Mouse (Mus musculus) kidney, adult 9 months (tissue): ENCODE measurements around the gene Cisd3.
A peak's percentile ranks its signal among the peaks of the same experiment; 100 is the strongest.
"Not testable (repeated sequence)": the region's sequence is repeated elsewhere in the genome, so short reads cannot be mapped to it uniquely, and the experiment has no call there.

ENCODE experiments used
- DNase-seq: peaks from one replicate; pipeline ENCODE4 v3.0.0; 2022

Cisd3 gene

GRCm38 (mm10) chr11:97689861-97690260 lies 4.2 kb downstream of the Cisd3 start:
- peak; percentile 52 for DNase-seq

GRCm38 (mm10) chr11:97694435-97694834 lies 8.8 kb downstream of the Cisd3 start:
- DNase-seq, result no peak

- peak; percentile 66 for DNase-seq
Measured at GRCm38 (mm10) chr11:97694921-97695711, 9.5 kb downstream of the Cisd3 start.

- DNase-seq, result no peak
Measured at GRCm38 (mm10) chr11:97695712-97696401, 10.2 kb downstream of the Cisd3 start.

GRCm38 (mm10) chr11:97696669-97697068 lies 11.0 kb downstream of the Cisd3 start:
- no peak for DNase-seq

- no peak for DNase-seq
Measured at GRCm38 (mm10) chr11:97697199-97697890, 11.7 kb downstream of the Cisd3 start.

GRCm38 (mm10) chr11:97697891-97698529 lies 12.4 kb downstream of the Cisd3 start:
- peak; percentile 28 for DNase-seq

GRCm38 (mm10) chr11:97698741-97699611 lies 13.3 kb downstream of the Cisd3 start:
- peak; percentile 74 for DNase-seq

GRCm38 (mm10) chr11:97699626-97700002 lies 14.0 kb downstream of the Cisd3 start:
- DNase-seq, result peak; percentile 94

GRCm38 (mm10) chr11:97700003-97700745 lies 14.5 kb downstream of the Cisd3 start, which contains the start of gene Pcgf2:
Gene Pcgf2, minus strand, starts transcription at chr11:97700497.
- DNase-seq, result peak; percentile 76

- DNase-seq, result peak; percentile 49
Measured at GRCm38 (mm10) chr11:97700746-97701580, 15.3 kb downstream of the Cisd3 start.

GRCm38 (mm10) chr11:97701581-97702392 lies 16.2 kb downstream of the Cisd3 start:
- peak; percentile 42 for DNase-seq

GRCm38 (mm10) chr11:97702393-97702745 lies 16.7 kb downstream of the Cisd3 start:
- peak; percentile 89 for DNase-seq

- peak; percentile 100 for DNase-seq
Measured at GRCm38 (mm10) chr11:97703039-97703826, 17.6 kb downstream of the Cisd3 start, which contains the start of gene Psmb3. Gene Psmb3, plus strand, starts transcription at chr11:97703399.

GRCm38 (mm10) chr11:97710067-97710466 lies 24.4 kb downstream of the Cisd3 start:
- DNase-seq, result not testable (repeated sequence)

GRCm38 (mm10) chr11:97711200-97711900 lies 25.7 kb downstream of the Cisd3 start:
- peak; percentile 42 for DNase-seq

- no peak for DNase-seq
Measured at GRCm38 (mm10) chr11:97712286-97712685, 26.7 kb downstream of the Cisd3 start.

GRCm38 (mm10) chr11:97713896-97714295 lies 28.3 kb downstream of the Cisd3 start:
- no peak for DNase-seq
